Mouse (Mus musculus) midbrain, embryonic 15.5 days (tissue): ENCODE results near the gene Trf. TPM values are rescaled to one million over a fixed set of nuclear protein-coding genes. Genes with fewer than 3 reads are reported as not detected.

Experiments used
- ATAC-seq: fragments of 200-750 bp; cut with Nextera tagmentation; replicated peaks from 2 replicates; pipeline ENCODE4 v1.8.0; 2017; ENCODE audit warnings: moderate TSS enrichment
- H3K27ac ChIP-seq: fragments of 300-500 bp; sonication (generic); 2 replicates; pipeline ENCODE4 v1.5.1; 2015; ENCODE audit warnings: mild to moderate bottlenecking, inconsistent platforms
- H3K27me3 ChIP-seq: fragments of 300-500 bp; sonication (generic); replicated peaks from 2 replicates; pipeline ENCODE4 v1.6.1; 2015; ENCODE audit warnings: inconsistent platforms
- H3K36me3 ChIP-seq: fragments of 300-500 bp; sonication (generic); replicated peaks from 2 replicates; pipeline ENCODE4 v1.6.1; 2015; ENCODE audit warnings: inconsistent platforms
- H3K4me1 ChIP-seq: fragments of 300-500 bp; sonication (generic); 2 replicates; pipeline ENCODE4 v1.6.1; 2015; ENCODE audit warnings: inconsistent platforms
- H3K4me2 ChIP-seq: fragments of 300-500 bp; sonication (generic); 2 replicates; pipeline ENCODE4 v1.6.1; 2015; ENCODE audit warnings: inconsistent platforms, mild to moderate bottlenecking, moderate library complexity
- H3K4me3 ChIP-seq: fragments of 300-500 bp; sonication (generic); 2 replicates; pipeline ENCODE4 v1.5.1; 2015; ENCODE audit warnings: mild to moderate bottlenecking, inconsistent platforms
- H3K9ac ChIP-seq: fragments of 300-500 bp; sonication (generic); 2 replicates; pipeline ENCODE4 v1.6.1; 2015; ENCODE audit warnings: mild to moderate bottlenecking, inconsistent platforms
- H3K9me3 ChIP-seq: fragments of 300-500 bp; sonication (generic); 2 replicates; pipeline ENCODE4 v1.6.1; 2016; ENCODE audit warnings: inconsistent platforms
- WGBS: fragments of 180-500 bp; shearing (Covaris S2); methylation state at CpG from one replicate; pipeline ENCODE4 v1.1.7; 2015; ENCODE audit warnings: mixed read lengths; 5-methylcytosine and 5-hydroxymethylcytosine counted together
- polyA plus RNA-seq: library from polyadenylated mRNA; unstranded; fragments of >200 nt; fragmentation: Nextera tagmentation; extraction: Ambion mirVana; gene quantifications from 2 replicates; pipeline ENCODE4 v1.2.1, GENCODE M21; 2015

Trf gene
- polyA plus RNA-seq, 1 experiment from 2014 or later: 35.0 TPM

DNA sequence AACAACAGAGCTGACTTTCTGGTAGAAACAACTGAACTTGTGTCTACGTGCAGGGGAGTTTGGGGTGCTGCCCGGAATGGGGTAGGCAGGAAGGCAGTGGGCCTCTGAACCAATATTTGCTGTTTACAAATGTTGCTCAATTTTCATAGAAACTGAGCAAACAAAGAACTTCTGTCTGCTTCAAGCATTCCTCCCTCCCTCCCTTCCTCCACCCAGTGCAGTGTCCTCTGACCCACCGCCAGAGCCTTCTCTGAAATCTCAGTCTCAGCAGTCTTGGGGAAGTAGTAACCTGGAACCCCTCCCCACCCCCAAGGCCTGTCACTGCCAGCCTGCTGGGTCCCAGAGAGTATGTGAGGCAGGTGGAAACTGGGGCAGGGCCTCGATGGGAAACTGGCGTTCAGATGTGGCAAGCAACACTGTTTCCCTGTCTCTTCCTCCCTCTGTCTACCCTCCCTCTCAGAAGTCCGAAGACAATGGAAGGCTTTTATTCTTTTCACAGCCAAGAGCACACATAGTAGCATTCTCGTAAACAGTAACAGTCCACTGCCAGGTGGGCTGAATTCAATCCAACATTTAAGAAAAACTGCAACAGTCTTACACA, 4.4 kb upstream of the Trf start:
- no peaks in the 10 kb centered on the region for H3K36me3 ChIP-seq
- H3K27ac ChIP-seq: no peak overlapping the region
- H3K9me3 ChIP-seq: no peaks in the 10 kb centered on the region
- ATAC-seq: no peak
- no peak overlapping the region for H3K4me3 ChIP-seq
- WGBS: 56% methylated on average over 7 of the region's 7 CpGs
- H3K4me2 ChIP-seq: no peak overlapping the region
- H3K9ac ChIP-seq: no peak overlapping the region
- H3K4me1 ChIP-seq: peaks cover 8% of the 10 kb centered on the region; the same call in 1 of the 2 replicates
- H3K27me3 ChIP-seq: no peaks in the 10 kb centered on the region

DNA sequence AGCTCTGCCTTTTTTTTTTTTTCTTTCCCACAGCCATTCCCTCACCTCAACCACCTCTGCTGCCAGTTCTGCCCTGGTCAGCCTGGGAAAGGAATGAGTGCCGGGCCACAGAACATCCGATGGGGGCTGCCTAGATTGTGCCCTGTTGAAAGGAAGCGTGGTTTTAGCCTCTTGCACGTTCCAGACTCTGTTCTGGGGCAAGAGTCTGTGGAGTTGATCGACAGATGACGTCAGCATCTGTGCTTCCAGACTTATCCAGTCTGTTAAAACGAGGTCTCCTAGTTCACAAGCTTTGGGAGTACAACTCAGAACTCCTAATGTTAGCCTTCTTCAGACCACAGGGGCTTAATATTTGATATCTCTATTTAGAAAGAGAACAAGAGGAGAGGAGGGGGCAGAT, 3.8 kb upstream of the Trf start:
- WGBS: 79% methylated on average over 7 of the region's 7 CpGs
- no peak overlapping the region for H3K4me2 ChIP-seq

DNA sequence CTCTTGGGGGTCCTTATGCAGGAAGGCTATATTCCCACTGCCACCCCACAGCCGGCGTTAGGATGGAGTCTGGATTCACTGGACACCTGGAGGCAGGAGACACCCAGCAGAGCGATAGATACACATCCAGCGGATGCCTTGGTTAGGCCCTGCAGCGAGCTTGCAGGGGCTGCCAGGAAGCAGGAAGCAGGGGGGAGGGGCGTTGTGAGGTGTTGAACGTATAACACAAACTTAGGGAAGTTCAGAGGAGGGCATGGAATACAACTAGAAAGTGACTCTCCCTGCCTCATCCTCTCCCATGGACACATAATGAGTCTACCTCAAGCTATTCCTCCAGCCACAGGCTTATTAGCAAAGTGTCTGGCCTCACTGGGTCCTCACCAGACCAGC, 2.8 kb upstream of the Trf start:
- Histone ChIP-seq H3K4me1 (peaks cover 8% of the 10 kb centered on the region; the same call in 1 of the 2 replicates), H3K36me3 (no peaks in the 10 kb centered on the region), H3K9ac (no peak overlapping the region), H3K4me2 (no peak overlapping the region), H3K9me3 (no peaks in the 10 kb centered on the region), H3K27me3 (no peaks in the 10 kb centered on the region), H3K27ac (no peak overlapping the region), H3K4me3 (no peak overlapping the region)
- ATAC-seq: no peak
- WGBS: 75% methylated on average over 7 of the region's 7 CpGs

More for the DNA sequence above, 3.8 kb upstream of the Trf start:
- Histone ChIP-seq H3K4me1 (peaks cover 8% of the 10 kb centered on the region; the same call in 1 of the 2 replicates), H3K4me3 (no peak overlapping the region), H3K27ac (no peak overlapping the region), H3K9me3 (no peaks in the 10 kb centered on the region), H3K36me3 (no peaks in the 10 kb centered on the region), H3K9ac (no peak overlapping the region), H3K27me3 (no peaks in the 10 kb centered on the region)
- ATAC-seq: no peak

DNA sequence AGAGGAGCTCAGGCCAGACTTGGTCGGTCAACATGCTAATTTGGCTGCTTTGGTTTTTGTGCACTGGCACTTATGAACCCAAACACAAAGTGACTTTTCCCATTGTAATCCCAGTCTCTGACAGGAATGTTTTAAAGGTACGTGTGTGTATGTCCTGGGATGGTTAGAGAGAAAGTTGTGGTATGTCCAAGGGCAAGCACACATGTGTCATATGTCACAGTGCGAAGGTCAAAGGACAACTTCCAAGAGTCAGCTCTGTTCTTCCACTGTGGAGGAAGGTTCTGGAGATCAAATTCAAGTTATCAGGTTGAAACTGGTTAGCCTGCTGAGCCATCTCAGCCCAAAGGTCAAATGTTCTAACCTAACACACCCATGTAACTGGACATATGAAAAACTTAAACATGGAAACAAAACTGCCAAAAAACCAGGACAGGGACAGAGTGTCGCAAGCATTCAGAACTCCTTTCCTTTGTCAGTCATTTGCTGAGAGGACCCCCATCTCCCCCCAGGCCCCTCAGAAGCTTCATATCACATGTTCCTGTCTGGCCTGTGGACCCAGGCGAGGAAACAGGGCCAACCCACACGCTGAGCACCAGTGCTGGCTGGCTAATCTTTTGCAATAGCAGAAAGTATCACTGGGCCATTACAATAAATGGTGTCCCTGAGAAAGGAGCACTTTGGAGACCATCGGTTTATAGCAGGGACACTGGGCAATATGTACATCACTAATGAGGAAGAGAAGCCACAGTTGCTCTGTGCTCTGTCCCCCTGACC, 2.2 kb upstream of the Trf start:
- Histone ChIP-seq H3K4me1 (peaks cover 8% of the 10 kb centered on the region; the same call in 1 of the 2 replicates), H3K9me3 (no peaks in the 10 kb centered on the region), H3K27me3 (no peaks in the 10 kb centered on the region), H3K9ac (no peak overlapping the region), H3K27ac (no peak overlapping the region), H3K4me3 (no peak overlapping the region), H3K4me2 (no peak overlapping the region), H3K36me3 (no peaks in the 10 kb centered on the region)
- ATAC-seq: no peak
- WGBS: 87% methylated on average over 7 of the region's 7 CpGs

DNA sequence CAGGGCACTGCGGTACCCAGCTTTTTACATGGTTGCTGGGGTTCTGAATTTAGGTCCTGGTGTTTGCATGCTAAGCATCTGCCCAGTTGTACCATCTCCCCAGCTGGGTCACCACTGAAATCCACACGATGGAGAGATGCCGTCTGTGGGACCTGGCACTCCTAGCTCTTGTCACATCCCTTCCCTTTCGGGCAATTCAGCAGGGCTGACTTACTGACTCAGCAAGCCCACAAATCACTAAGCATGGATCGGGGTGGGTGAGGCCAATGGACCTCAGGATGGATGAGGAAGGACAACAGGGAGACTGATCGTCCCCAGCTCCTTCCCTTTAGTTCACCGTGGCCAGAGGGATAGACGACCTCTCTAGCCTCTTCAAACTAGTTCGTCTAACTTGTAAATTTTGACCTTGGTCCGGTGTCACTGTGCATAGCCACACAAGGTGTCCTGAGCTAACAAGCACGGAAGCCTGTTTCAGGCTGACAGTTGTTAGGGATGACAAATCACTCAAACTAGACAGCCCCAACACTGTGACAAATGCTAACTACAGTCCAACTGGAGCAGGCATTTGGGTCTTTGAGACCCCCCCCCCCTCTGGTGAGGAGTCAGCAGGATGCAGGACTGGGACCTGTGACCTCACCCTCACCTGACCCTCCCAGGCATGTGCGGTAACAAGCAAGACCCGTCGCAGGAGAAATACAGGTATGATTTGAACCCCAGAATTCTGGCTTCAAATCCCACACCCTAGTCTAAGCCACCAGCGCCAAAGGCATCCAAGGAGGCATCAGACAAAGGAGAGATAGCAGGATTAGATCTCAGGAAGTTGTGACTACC, 992 bp downstream of the Trf start:
- Histone ChIP-seq H3K9me3 (no peaks in the 10 kb centered on the region), H3K36me3 (no peaks in the 10 kb centered on the region), H3K27ac (no peak overlapping the region), H3K4me3 (no peak overlapping the region), H3K27me3 (no peaks in the 10 kb centered on the region), H3K9ac (no peak overlapping the region), H3K4me2 (peak overlapping the region; percentile 38; the same call in 1 of the 2 replicates), H3K4me1 (peaks cover 8% of the 10 kb centered on the region; the same call in 1 of the 2 replicates)
- 91% methylated on average over 15 of the region's 15 CpGs for whole genome bisulfite sequencing
- ATAC-seq: no peak

DNA sequence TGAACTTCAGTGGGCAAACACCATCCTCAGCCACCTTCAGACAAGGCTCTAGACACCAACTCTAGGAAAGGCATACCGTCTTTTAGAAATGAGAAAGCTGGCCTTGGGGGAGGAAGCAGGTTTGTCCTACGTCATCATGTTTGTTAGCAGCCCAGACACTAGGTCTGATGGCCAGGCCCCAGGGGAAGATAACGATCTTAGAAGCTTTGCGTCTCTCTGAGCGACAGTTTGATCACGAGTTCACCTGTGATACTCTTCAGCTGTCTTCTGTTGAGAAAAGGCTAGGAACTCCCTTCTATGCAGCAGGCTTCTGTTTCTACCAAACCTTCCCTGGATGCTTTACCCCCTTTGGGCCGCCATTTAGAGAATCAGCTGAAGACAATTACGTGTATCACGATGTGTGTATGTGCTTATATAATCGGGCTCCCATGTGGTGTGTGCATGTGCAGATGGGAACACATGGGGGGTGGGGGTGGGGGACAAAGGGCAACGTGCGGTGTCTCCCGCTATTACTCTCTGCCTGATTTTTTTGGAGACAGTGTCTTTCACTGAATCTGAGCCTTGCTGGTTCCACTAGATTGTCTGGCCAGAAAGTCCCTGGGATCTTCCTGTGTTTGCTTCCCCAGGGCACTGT, 1.8 kb downstream of the Trf start:
- ATAC-seq: no peak

DNA sequence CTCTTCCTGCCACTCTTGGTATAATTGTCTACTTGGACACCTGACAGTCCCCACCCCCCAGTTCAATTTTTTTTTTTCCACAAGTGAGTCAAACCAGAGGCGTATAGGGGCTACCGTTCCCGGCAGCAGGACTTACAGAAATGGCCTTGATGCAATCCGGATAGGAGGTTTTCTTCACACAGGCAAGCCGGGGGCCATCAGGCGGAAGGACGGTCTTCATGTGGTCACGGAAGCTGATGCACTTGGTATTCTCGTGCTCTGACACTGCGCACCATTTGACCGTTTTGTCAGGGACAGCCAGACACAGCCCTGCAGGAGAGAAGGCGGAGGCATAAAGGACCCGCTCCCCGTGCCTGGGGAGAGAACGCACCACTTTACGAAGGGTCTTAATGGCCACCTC, 2.5 kb downstream of the Trf start:
- Histone ChIP-seq H3K27me3 (no peaks in the 10 kb centered on the region), H3K4me2 (no peak overlapping the region), H3K4me3 (no peak overlapping the region), H3K9me3 (no peaks in the 10 kb centered on the region), H3K4me1 (peaks cover 8% of the 10 kb centered on the region; the same call in 1 of the 2 replicates), H3K27ac (no peak overlapping the region), H3K9ac (no peak overlapping the region), H3K36me3 (no peaks in the 10 kb centered on the region)
- no peak for ATAC-seq
- WGBS: 91% methylated on average over 16 of the region's 16 CpGs

More for the DNA sequence above, 1.8 kb downstream of the Trf start:
- peaks cover 8% of the 10 kb centered on the region; the same call in 1 of the 2 replicates for H3K4me1 ChIP-seq
- no peak overlapping the region for H3K27ac ChIP-seq
- no peak overlapping the region for H3K9ac ChIP-seq
- no peak overlapping the region for H3K4me2 ChIP-seq
- no peaks in the 10 kb centered on the region for H3K36me3 ChIP-seq
- no peaks in the 10 kb centered on the region for H3K9me3 ChIP-seq
- no peaks in the 10 kb centered on the region for H3K27me3 ChIP-seq
- no peak overlapping the region for H3K4me3 ChIP-seq
- WGBS: 84% methylated on average over 13 of the region's 13 CpGs

DNA sequence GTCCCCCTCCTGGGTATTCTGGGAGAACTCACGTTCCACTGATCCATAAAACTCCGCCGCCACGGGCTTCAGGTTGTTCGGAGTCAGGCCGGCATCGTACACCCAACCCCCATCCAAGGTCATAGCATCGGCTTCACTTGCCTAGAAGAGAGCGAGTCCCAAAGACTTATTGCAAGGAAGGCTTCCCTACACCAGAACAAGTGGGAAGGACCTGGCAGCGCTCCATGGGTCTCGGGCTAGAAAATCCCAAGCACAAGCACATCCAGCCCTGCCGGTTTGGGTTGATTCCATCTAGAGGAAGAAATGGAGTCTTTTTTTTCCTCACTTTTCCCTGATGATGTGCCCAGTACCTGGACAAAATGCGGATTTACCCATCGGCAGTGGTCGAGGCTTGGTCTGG, 3.4 kb downstream of the Trf start:
- Histone ChIP-seq H3K9ac (no peak overlapping the region), H3K9me3 (no peaks in the 10 kb centered on the region), H3K36me3 (no peaks in the 10 kb centered on the region), H3K4me2 (no peak overlapping the region), H3K4me3 (no peak overlapping the region), H3K27ac (no peak overlapping the region), H3K27me3 (no peaks in the 10 kb centered on the region), H3K4me1 (peaks cover 8% of the 10 kb centered on the region; the same call in 1 of the 2 replicates)
- WGBS: 93% methylated on average over 15 of the region's 15 CpGs
- no peak for ATAC-seq

DNA sequence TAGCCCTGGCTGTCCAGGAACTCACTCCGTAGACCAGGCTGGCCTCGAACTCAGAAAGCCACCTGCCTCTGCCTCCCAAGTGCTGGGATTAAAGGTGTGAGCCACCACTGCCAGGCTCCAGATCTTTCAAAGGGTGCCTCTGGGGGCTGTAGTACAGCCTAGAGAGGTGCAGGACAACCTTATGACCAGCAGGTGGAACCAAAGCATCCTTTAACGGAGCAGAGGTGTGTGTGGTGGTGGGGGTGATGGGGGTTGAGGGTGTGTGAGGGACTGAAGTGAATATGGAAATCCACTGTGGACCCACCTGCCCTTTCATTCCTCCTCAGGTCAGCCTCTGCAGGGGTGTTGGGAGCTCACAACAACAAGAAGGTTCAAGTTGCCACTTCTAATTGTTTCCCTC, 4.8 kb downstream of the Trf start:
- H3K9me3 ChIP-seq: no peaks in the 10 kb centered on the region
- H3K4me3 ChIP-seq: no peak overlapping the region
- H3K27ac ChIP-seq: no peak overlapping the region
- H3K4me2 ChIP-seq: no peak overlapping the region
- no peak for ATAC-seq
- peaks cover 5% of the 10 kb centered on the region; the same call in 1 of the 2 replicates for H3K4me1 ChIP-seq
- H3K27me3 ChIP-seq: no peaks in the 10 kb centered on the region
- H3K36me3 ChIP-seq: no peaks in the 10 kb centered on the region
- 71% methylated on average over 3 of the region's 3 CpGs for WGBS
- H3K9ac ChIP-seq: no peak overlapping the region

DNA sequence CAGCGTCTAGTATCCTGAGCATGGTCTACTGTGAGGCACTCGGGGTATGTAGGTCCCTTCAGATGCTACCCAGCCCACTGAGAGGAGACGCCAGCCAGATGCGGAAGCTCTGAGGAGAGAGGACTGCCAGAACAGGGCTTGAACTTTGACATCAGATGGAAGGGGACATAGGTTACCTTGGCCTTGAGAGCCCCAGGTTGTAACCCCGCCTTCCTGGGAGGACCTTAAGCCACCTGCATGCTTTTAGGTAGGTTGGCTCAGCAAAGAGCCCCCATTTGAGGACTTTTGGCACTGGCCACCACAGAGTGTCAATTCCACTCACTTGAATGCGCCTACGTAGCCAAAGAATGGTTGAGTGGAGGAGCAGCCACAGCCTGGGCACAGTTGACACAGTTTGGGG, 5.5 kb downstream of the Trf start:
- Histone ChIP-seq H3K27me3 (no peaks in the 10 kb centered on the region), H3K36me3 (no peaks in the 10 kb centered on the region), H3K27ac (no peak overlapping the region), H3K4me3 (no peak overlapping the region), H3K4me1 (no peaks in the 10 kb centered on the region), H3K4me2 (no peak overlapping the region), H3K9ac (no peak overlapping the region), H3K9me3 (no peaks in the 10 kb centered on the region)
- 92% methylated on average over 7 of the region's 7 CpGs for WGBS
- no peak for ATAC-seq

DNA sequence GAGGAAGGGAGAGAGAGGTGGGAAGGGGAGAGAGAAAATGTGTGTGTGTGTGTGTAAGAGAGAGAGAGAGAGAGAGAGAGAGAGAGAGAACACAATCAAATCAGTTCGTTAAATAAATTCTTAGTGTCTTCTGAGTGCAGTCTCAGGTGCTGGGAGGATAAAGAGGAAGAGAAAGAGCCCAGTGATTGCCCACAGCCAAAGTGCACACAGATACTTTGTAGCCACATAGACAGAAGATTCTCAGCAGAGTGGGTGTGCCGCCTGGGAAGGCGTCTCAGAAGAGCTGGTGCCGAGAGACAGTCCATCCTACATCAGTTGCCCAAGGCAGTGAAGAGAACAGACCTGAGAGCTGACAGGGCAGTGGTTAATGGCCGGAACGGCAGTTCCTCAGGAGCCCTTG, 16.0 kb downstream of the Trf start:
- ATAC-seq: no peak
- Histone ChIP-seq H3K9me3 (no peaks in the 10 kb centered on the region), H3K36me3 (no peaks in the 10 kb centered on the region), H3K4me2 (no peak overlapping the region), H3K4me3 (no peak overlapping the region), H3K27me3 (no peaks in the 10 kb centered on the region), H3K9ac (no peak overlapping the region), H3K27ac (no peak overlapping the region), H3K4me1 (no peaks in the 10 kb centered on the region)
- 88% methylated on average over 6 of the region's 6 CpGs for WGBS

DNA sequence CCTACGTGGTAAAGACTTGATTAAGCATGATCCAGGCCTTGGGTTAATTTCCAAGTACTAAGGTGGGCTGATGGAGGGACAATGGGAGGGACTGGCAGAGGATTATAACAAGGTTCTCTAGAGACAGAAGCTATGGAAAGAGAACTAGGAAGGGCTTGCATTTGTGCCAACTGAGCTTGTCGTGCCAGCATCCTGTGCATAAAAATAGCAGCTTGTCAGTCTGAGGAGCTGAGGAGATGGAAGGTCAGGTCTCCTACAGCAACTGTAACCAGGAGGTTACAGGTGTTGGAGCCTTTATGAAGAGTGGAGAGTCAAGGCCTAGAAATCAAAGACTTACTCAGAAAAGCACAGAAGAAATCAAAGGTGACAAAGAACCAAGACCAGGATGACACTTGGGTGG, 16.6 kb downstream of the Trf start:
- Histone ChIP-seq H3K9me3 (no peaks in the 10 kb centered on the region), H3K4me3 (no peak overlapping the region), H3K4me2 (no peak overlapping the region), H3K4me1 (no peaks in the 10 kb centered on the region), H3K9ac (no peak overlapping the region), H3K36me3 (no peaks in the 10 kb centered on the region), H3K27ac (no peak overlapping the region), H3K27me3 (no peaks in the 10 kb centered on the region)
- WGBS: 63% methylated on average over 2 of the region's 2 CpGs
- ATAC-seq: no peak
